Mouse (Mus musculus) heart, adult 2 months (tissue): ENCODE results near the gene Rapgef1. TPM values are rescaled to one million over a fixed set of nuclear protein-coding genes. Genes with fewer than 3 reads are reported as not detected.

Source experiments
- DNase-seq, 2 experiments: peaks; one replicate each; pipeline ENCODE4 v3.0.0; 2021
- H3K27ac ChIP-seq: fragments of 200-600 bp; 2 replicates; pipeline ENCODE4 v1.8.1; 2022
- H3K27me3 ChIP-seq: fragments of 200-500 bp; 2 replicates; pipeline ENCODE4 v1.6.1; 2012; ENCODE audit warnings: mild to moderate bottlenecking, low read length, inconsistent platforms, mixed read lengths; ENCODE audit not compliant: control insufficient read depth, insufficient read depth
- H3K36me3 ChIP-seq: fragments of 200-500 bp; 2 replicates; pipeline ENCODE4 v1.6.1; 2012; ENCODE audit warnings: low read length, inconsistent platforms; ENCODE audit not compliant: control insufficient read depth, insufficient read depth
- H3K4me1 ChIP-seq: fragments of 200-500 bp; 2 replicates; pipeline ENCODE4 v1.6.1; 2011; ENCODE audit warnings: low read length; ENCODE audit not compliant: control insufficient read depth, insufficient read depth
- H3K4me3 ChIP-seq: fragments of 200-600 bp; 2 replicates; pipeline ENCODE4 v1.8.1; 2022
- H3K79me2 ChIP-seq: fragments of 200-500 bp; replicated peaks from 2 replicates; pipeline ENCODE4 v1.6.1; 2012; ENCODE audit warnings: mild to moderate bottlenecking, inconsistent platforms, low read length, moderate library complexity, mixed read lengths; ENCODE audit not compliant: control insufficient read depth, insufficient read depth
- H3K9ac ChIP-seq: fragments of 200-500 bp; 2 replicates; pipeline ENCODE4 v1.6.1; 2012; ENCODE audit warnings: low read depth, mild to moderate bottlenecking, control low read depth, inconsistent platforms, low read length, mixed read lengths
- CTCF ChIP-seq: fragments of 200-600 bp; IDR thresholded peaks from 2 replicates; pipeline ENCODE4 v1.8.1; 2022; ENCODE audit warnings: antibody characterized with exemption, mild to moderate bottlenecking, moderate library complexity
- EP300 ChIP-seq: fragments of 200-500 bp; IDR thresholded peaks from 2 replicates; pipeline ENCODE4 v1.6.1; 2011; ENCODE audit warnings: low read depth, low read length, control low read depth; ENCODE audit not compliant: insufficient read depth
- POLR2A ChIP-seq: fragments of 200-500 bp; IDR thresholded peaks from 2 replicates; pipeline ENCODE4 v1.6.1; 2011; ENCODE audit warnings: mild to moderate bottlenecking, low read depth, low read length, control low read depth; ENCODE audit not compliant: insufficient read depth
- WGBS: fragments of 180-500 bp; shearing (Covaris S2); methylation state at CpG from one replicate; pipeline ENCODE4 v1.1.7; 2018; 5-methylcytosine and 5-hydroxymethylcytosine counted together
- intact Hi-C: fragments of 180-260 bp; cut with DNase I; formaldehyde crosslinking; loops from one replicate; pipeline ENCODE4 v1.15.1; 2025
- polyA plus RNA-seq: library from polyadenylated mRNA; depleted of rRNA; stranded (reverse); fragments of >200 nt; gene quantifications from 2 replicates; pipeline ENCODE4 v1.2.3, GENCODE M21; 2012
- total RNA-seq, 2 experiments: library from RNA; stranded (reverse); gene quantifications; 2 replicates each; pipeline ENCODE4 v1.2.3; 2021

Gene Rapgef1
- total and polyA plus RNA-seq, 3 experiments = 65.0 to 116 (median 96.7) TPM

- Histone ChIP-seq H3K4me1 (no peaks in the 10 kb centered on the region), H3K79me2 (no peaks in the 10 kb centered on the region), H3K27me3 (no peaks in the 10 kb centered on the region), H3K9ac (no peak overlapping the region), H3K36me3 (no peaks in the 10 kb centered on the region), H3K4me3 (no peak overlapping the region), H3K27ac (no peak overlapping the region)
- TF ChIP-seq CTCF (peak; percentile 99), POLR2A (no peak), EP300 (peak; percentile 69)
- peak; percentile 71 to 76 for DNase-seq
- intact Hi-C loops = loop anchor here (10.0 kb wide), 1 partner anchor 368 kb away; no protein-coding TSS in a partner anchor
- 4% methylated on average over 7 of the region's 7 CpGs for WGBS
These were observed 37.1 kb upstream of the Rapgef1 start for GRCm38 (mm10) chr2:29582415-29582814.

GRCm38 (mm10) chr2:29586017-29586702, 33.4 kb upstream of the Rapgef1 start:
- intact Hi-C loops = loop anchor here (10.0 kb wide), 1 partner anchor 371 kb away; no protein-coding TSS in a partner anchor
- H3K27ac ChIP-seq = no peak overlapping the region
- no peak overlapping the region for H3K9ac ChIP-seq
- H3K4me1 ChIP-seq = no peaks in the 10 kb centered on the region
- no peak overlapping the region for H3K4me3 ChIP-seq
- no peaks in the 10 kb centered on the region for H3K36me3 ChIP-seq
- H3K79me2 ChIP-seq = no peaks in the 10 kb centered on the region
- WGBS = 61% methylated on average over 8 of the region's 8 CpGs
- DNase-seq = no peak
- H3K27me3 ChIP-seq = no peaks in the 10 kb centered on the region
- no peak for TF ChIP-seq EP300
- TF ChIP-seq CTCF = no peak
- no peak for TF ChIP-seq POLR2A

GRCm38 (mm10) chr2:29588006-29588405, 31.5 kb upstream of the Rapgef1 start:
- Histone ChIP-seq H3K27me3 (no peaks in the 10 kb centered on the region), H3K9ac (no peak overlapping the region), H3K4me3 (no peak overlapping the region), H3K36me3 (no peaks in the 10 kb centered on the region), H3K79me2 (no peaks in the 10 kb centered on the region), H3K4me1 (no peaks in the 10 kb centered on the region), H3K27ac (no peak overlapping the region)
- TF ChIP-seq EP300 (no peak), CTCF (no peak), POLR2A (no peak)
- intact Hi-C loops = loop anchor here (10.0 kb wide), 1 partner anchor 373 kb away; no protein-coding TSS in a partner anchor
- WGBS = 12% methylated on average over 4 of the region's 4 CpGs
- peak in 1 of 2 experiments; percentile 51 for DNase-seq

DNA sequence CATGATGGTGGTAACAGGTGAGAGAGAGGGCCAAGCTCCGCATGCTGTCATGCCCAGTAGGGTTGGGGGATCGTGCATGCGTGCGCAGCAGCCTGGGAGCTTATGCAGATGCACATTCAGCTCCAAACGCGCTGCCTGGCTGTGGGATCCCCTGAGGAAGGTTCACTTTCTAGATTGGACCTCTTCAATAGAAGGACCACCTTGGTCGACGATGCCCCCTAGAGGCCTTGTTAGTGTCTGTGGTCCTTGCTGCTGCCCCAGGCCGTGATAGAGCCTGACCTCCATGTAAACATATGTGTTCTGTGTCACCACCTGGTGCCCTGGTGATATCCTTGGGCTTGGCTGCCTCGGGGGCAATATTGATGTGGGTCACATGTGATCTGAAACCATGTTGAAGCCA, 30.3 kb upstream of the Rapgef1 start:
- no peak for DNase-seq
- no peaks in the 10 kb centered on the region for H3K4me1 ChIP-seq
- no peaks in the 10 kb centered on the region for H3K27me3 ChIP-seq
- H3K79me2 ChIP-seq = no peaks in the 10 kb centered on the region
- TF ChIP-seq CTCF (no peak), EP300 (no peak), POLR2A (no peak)
- no peak overlapping the region for H3K27ac ChIP-seq
- no peak overlapping the region for H3K4me3 ChIP-seq
- WGBS = 47% methylated on average over 10 of the region's 10 CpGs
- H3K9ac ChIP-seq = no peak overlapping the region
- H3K36me3 ChIP-seq = no peaks in the 10 kb centered on the region
- intact Hi-C loops = loop anchor here (10.0 kb wide), 1 partner anchor 374 kb away; no protein-coding TSS in a partner anchor

- DNase-seq = no peak
- WGBS = 78% methylated on average over 6 of the region's 6 CpGs
- TF ChIP-seq POLR2A = no peak
- Histone ChIP-seq H3K27ac (no peak overlapping the region), H3K79me2 (no peaks in the 10 kb centered on the region), H3K4me3 (no peak overlapping the region), H3K4me1 (no peaks in the 10 kb centered on the region), H3K36me3 (no peaks in the 10 kb centered on the region), H3K27me3 (no peaks in the 10 kb centered on the region), H3K9ac (no peak overlapping the region)
- intact Hi-C loops = no loop called here
These were observed 27.9 kb upstream of the Rapgef1 start for GRCm38 (mm10) chr2:29591626-29592025.

- intact Hi-C loops = no loop called here
- TF ChIP-seq POLR2A (no peak), CTCF (no peak), EP300 (no peak)
These were observed 27.0 kb upstream of the Rapgef1 start for GRCm38 (mm10) chr2:29592537-29592936.

More at GRCm38 (mm10) chr2:29592537-29592936, 27.0 kb upstream of the Rapgef1 start:
- Histone ChIP-seq H3K27me3 (no peaks in the 10 kb centered on the region), H3K36me3 (no peaks in the 10 kb centered on the region), H3K4me3 (no peak overlapping the region), H3K4me1 (no peaks in the 10 kb centered on the region), H3K27ac (no peak overlapping the region), H3K9ac (no peak overlapping the region), H3K79me2 (no peaks in the 10 kb centered on the region)
- DNase-seq = no peak
- WGBS = 61% methylated on average over 8 of the region's 8 CpGs
